Mouse (Mus musculus): ENCODE results near the gene Dnase1. TPM values are rescaled to one million over a fixed set of nuclear protein-coding genes. Genes with fewer than 3 reads are reported as not detected.

Dnase1 gene
- polyA plus RNA-seq, 2 experiments: 0.86 TPM; not detected in 1

DNA sequence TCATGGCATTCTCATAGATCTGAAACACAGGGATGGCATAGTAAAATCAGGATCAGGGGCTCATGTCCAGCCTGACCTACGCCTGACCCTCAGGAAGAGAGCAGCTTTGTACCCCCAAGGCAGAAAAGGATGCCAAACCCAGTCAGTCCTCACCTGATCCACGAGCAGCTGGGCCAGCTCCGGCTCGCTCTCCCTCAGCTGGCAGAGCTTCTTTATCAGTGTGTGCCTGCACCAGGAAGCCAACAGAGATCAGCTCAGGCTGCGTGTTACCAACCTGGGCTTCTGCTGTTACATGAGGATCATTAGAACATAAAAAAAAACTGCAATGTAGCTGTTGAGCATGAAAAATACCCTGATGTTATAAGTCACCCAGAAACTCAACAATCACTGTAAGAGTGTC is 3.5 kb downstream of the Dnase1 start:
- Histone ChIP-seq H3K4me2 (ENCODE audit: low read depth) (no peak overlapping the region), H3K9ac (replicated peaks) (no peak overlapping the region), H3K4me3 (ENCODE audit: insufficient read depth in 1 of 2, low read depth in 2 of 2, low read length in 2 of 2) (no peak overlapping the region), H3K4me1 (replicated peaks; ENCODE audit: control insufficient read depth in 2 of 2, insufficient read depth in 2 of 2, low read length in 1 of 2) (no peaks in the 10 kb centered on the region), H3K27me3 (ENCODE audit: control insufficient read depth, insufficient read depth, low read length) (no peaks in the 10 kb centered on the region), H3K9me3 (ENCODE audit: control insufficient read depth, low read length) (no peaks in the 10 kb centered on the region), H3K36me3 (replicated peaks; ENCODE audit: control insufficient read depth, insufficient read depth, low read depth) (peaks cover 35% of the 10 kb centered on the region), H3K27ac (no peak overlapping the region)
- no peak for DNase-seq (ENCODE audit: low read depth in 3 of 3, low spot score in 3 of 3)
- 72% methylated on average over 5 of the region's 5 CpGs for WGBS (ENCODE audit: insufficient replicate concordance)
- ATAC-seq (ENCODE audit: insufficient read depth): no peak
- TF ChIP-seq EP300 (IDR thresholded peaks at IDR 0.05; ENCODE audit: low read depth): no peak
- TF ChIP-seq CTCF (IDR thresholded peaks at IDR 0.05; ENCODE audit: low read depth): no peak

- H3K9me3 ChIP-seq (ENCODE audit: control insufficient read depth, low read length): no peaks in the 10 kb centered on the region
- DNase-seq (ENCODE audit: low read depth in 3 of 3, low spot score in 3 of 3): no peak
- no peak for TF ChIP-seq EP300 (IDR thresholded peaks at IDR 0.05; ENCODE audit: low read depth)
- no peak for TF ChIP-seq CTCF (IDR thresholded peaks at IDR 0.05; ENCODE audit: low read depth)
- WGBS (ENCODE audit: insufficient replicate concordance): 84% methylated on average over 4 of the region's 4 CpGs
- no peak overlapping the region for H3K9ac ChIP-seq (replicated peaks)
- H3K4me1 ChIP-seq (replicated peaks; ENCODE audit: control insufficient read depth in 2 of 2, insufficient read depth in 2 of 2, low read length in 1 of 2): no peaks in the 10 kb centered on the region
- H3K36me3 ChIP-seq (replicated peaks; ENCODE audit: control insufficient read depth, insufficient read depth, low read depth): peaks cover 39% of the 10 kb centered on the region
- H3K4me2 ChIP-seq (ENCODE audit: low read depth): no peak overlapping the region
- H3K4me3 ChIP-seq (ENCODE audit: insufficient read depth in 1 of 2, low read depth in 2 of 2, low read length in 2 of 2): no peak overlapping the region
- no peaks in the 10 kb centered on the region for H3K27me3 ChIP-seq (ENCODE audit: control insufficient read depth, insufficient read depth, low read length)
- no peak for ATAC-seq (ENCODE audit: insufficient read depth)
- H3K27ac ChIP-seq: no peak overlapping the region
These were observed 4.9 kb downstream of the Dnase1 start for GRCm38 (mm10) chr16:4041646-4042045.

- no peaks in the 10 kb centered on the region for H3K9me3 ChIP-seq (ENCODE audit: control insufficient read depth, low read length)
- H3K27ac ChIP-seq: no peak overlapping the region
- H3K36me3 ChIP-seq (replicated peaks; ENCODE audit: control insufficient read depth, insufficient read depth, low read depth): peaks cover 39% of the 10 kb centered on the region
- H3K27me3 ChIP-seq (ENCODE audit: control insufficient read depth, insufficient read depth, low read length): no peaks in the 10 kb centered on the region
- no peaks in the 10 kb centered on the region for H3K4me1 ChIP-seq (replicated peaks; ENCODE audit: control insufficient read depth in 2 of 2, insufficient read depth in 2 of 2, low read length in 1 of 2)
- H3K4me3 ChIP-seq (ENCODE audit: insufficient read depth in 1 of 2, low read depth in 2 of 2, low read length in 2 of 2): no peak overlapping the region
- TF ChIP-seq EP300 (IDR thresholded peaks at IDR 0.05; ENCODE audit: low read depth): no peak
- TF ChIP-seq CTCF (IDR thresholded peaks at IDR 0.05; ENCODE audit: low read depth): no peak
- DNase-seq (ENCODE audit: low read depth in 3 of 3, low spot score in 3 of 3) (no peak), ATAC-seq (ENCODE audit: insufficient read depth) (no peak)
- WGBS (ENCODE audit: insufficient replicate concordance): 74% methylated on average over 2 of the region's 2 CpGs
- H3K4me2 ChIP-seq (ENCODE audit: low read depth): no peak overlapping the region
- H3K9ac ChIP-seq (replicated peaks): no peak overlapping the region
These were observed 7.4 kb downstream of the Dnase1 start for GRCm38 (mm10) chr16:4044093-4044492.

DNA sequence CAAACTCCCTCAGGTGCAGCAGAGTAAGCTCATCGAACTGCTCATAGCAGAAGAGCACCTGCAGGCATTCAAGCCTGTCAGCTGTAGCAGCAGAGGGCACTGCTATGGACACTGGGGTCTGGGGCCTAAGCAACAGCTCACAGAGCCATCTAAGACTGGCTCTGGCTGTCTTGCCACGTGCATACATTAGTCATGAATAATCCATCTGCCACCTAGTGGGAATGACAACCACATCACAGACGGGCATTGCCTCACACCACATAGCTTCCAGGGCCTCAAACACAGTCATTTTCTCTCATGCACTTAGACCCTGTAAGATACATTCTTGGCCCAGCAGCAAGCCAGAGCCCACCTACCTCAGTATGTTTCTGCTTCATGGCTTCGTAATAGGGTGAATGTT is 8.8 kb downstream of the Dnase1 start:
- 77% methylated on average over 4 of the region's 4 CpGs for WGBS (ENCODE audit: insufficient replicate concordance)
- ATAC-seq (ENCODE audit: insufficient read depth) (no peak), DNase-seq (ENCODE audit: low read depth in 3 of 3, low spot score in 3 of 3) (no peak)
- Histone ChIP-seq H3K9me3 (ENCODE audit: control insufficient read depth, low read length) (no peaks in the 10 kb centered on the region), H3K9ac (replicated peaks) (no peak overlapping the region), H3K36me3 (replicated peaks; ENCODE audit: control insufficient read depth, insufficient read depth, low read depth) (peaks cover 44% of the 10 kb centered on the region), H3K4me3 (ENCODE audit: insufficient read depth in 1 of 2, low read depth in 2 of 2, low read length in 2 of 2) (no peak overlapping the region), H3K27ac (no peak overlapping the region), H3K27me3 (ENCODE audit: control insufficient read depth, insufficient read depth, low read length) (no peaks in the 10 kb centered on the region), H3K4me2 (ENCODE audit: low read depth) (no peak overlapping the region), H3K4me1 (replicated peaks; ENCODE audit: control insufficient read depth in 2 of 2, insufficient read depth in 2 of 2, low read length in 1 of 2) (no peaks in the 10 kb centered on the region)
- no peak; the same call in 1 of the 2 replicates for TF ChIP-seq CTCF (IDR thresholded peaks at IDR 0.05; ENCODE audit: low read depth)
- TF ChIP-seq EP300 (IDR thresholded peaks at IDR 0.05; ENCODE audit: low read depth): no peak

DNA sequence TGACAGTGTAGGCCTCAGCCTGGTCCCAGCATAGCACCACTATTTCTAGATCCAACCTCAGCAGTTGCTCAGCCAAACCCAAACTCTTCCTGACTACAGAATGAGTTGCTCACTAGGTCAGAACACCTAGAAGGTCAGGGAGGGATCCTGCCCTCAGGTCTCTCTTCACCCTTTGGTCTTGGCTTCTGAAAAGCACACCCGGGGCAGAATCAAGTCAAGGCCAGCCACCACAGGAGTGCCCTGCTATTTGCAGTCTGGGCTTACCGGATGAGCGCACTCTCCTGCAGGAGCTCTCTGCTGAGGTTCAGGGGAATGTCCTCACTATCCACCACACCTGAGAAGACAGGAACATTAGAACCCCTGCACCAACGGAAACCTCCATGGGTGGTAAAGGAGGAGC is 15.9 kb downstream of the Dnase1 start:
- H3K27ac ChIP-seq: no peak overlapping the region
- TF ChIP-seq EP300 (IDR thresholded peaks at IDR 0.05; ENCODE audit: low read depth): no peak
- no peak for TF ChIP-seq CTCF (IDR thresholded peaks at IDR 0.05; ENCODE audit: low read depth)
- H3K9ac ChIP-seq (replicated peaks): no peak overlapping the region
- no peaks in the 10 kb centered on the region for H3K4me1 ChIP-seq (replicated peaks; ENCODE audit: control insufficient read depth in 2 of 2, insufficient read depth in 2 of 2, low read length in 1 of 2)
- H3K4me2 ChIP-seq (ENCODE audit: low read depth): no peak overlapping the region
- H3K36me3 ChIP-seq (replicated peaks; ENCODE audit: control insufficient read depth, insufficient read depth, low read depth): peaks cover 19% of the 10 kb centered on the region
- H3K4me3 ChIP-seq (ENCODE audit: insufficient read depth in 1 of 2, low read depth in 2 of 2, low read length in 2 of 2): no peak overlapping the region
- no peaks in the 10 kb centered on the region for H3K27me3 ChIP-seq (ENCODE audit: control insufficient read depth, insufficient read depth, low read length)
- DNase-seq (ENCODE audit: low read depth in 3 of 3, low spot score in 3 of 3): no peak
- 79% methylated on average over 4 of the region's 4 CpGs for WGBS (ENCODE audit: insufficient replicate concordance)
- ATAC-seq (ENCODE audit: insufficient read depth): no peak
- H3K9me3 ChIP-seq (ENCODE audit: control insufficient read depth, low read length): no peaks in the 10 kb centered on the region

Measured in liver, embryonic 14.5 days (tissue).